Mouse (Mus musculus) macrophage (primary cell): Measurements from ENCODE around the gene Mier1. TPM values are rescaled to one million over a fixed set of nuclear protein-coding genes. Genes with fewer than 3 reads are reported as not detected.

Source experiments
- H3K27ac ChIP-seq: fragments of 350-480 bp; formaldehyde crosslinking; 2 replicates; pipeline ENCODE4 v1.9.0; 2021
- H3K36me3 ChIP-seq: fragments of 350-480 bp; formaldehyde crosslinking; 2 replicates; pipeline ENCODE4 v1.9.0; 2021; ENCODE audit errors: inconsistent target
- H3K4me3 ChIP-seq: fragments of 350-480 bp; formaldehyde crosslinking; 2 replicates; pipeline ENCODE4 v1.9.0; 2021; ENCODE audit errors: inconsistent target
- H3K79me2 ChIP-seq: fragments of 350-480 bp; formaldehyde crosslinking; 2 replicates; pipeline ENCODE4 v1.9.0; 2021; ENCODE audit errors: inconsistent target
- WGBS: methylation state at CpG from one replicate; pipeline ENCODE4 v1.1.7; 2026; ENCODE audit warnings: inconsistent platforms; ENCODE audit not compliant: missing documents; 5-methylcytosine and 5-hydroxymethylcytosine counted together
- polyA plus RNA-seq: library from polyadenylated mRNA; stranded (reverse); fragments of 250-400 nt; gene quantifications from 3 replicates; pipeline ENCODE4 v1.2.4, GENCODE M21; 2018; ENCODE audit warnings: inconsistent platforms
- total RNA-seq, 78 experiments: library from RNA; depleted of rRNA; stranded (reverse); fragments of 250-400 nt; gene quantifications; 1 replicate in 9 of 78; 2 replicates in 24 of 78; 3 replicates in 43 of 78; 4 replicates in 2 of 78; pipeline ENCODE4 v1.2.4; 2018; ENCODE audit warnings: inconsistent platforms in 56 of 78

Gene Mier1
- total RNA-seq (2018; cell fraction: chromatin; rRNA removed): 100 to 1,000 TPM; 110 to 381 (median 229) TPM
- 10 to 100 TPM; 35.9 to 60.5 (median 44.3) TPM for total RNA-seq (2018; cell fraction: cytosol; rRNA removed)
- total RNA-seq (2018; cell fraction: nucleus; rRNA removed): 100 to 1,000 TPM in 18 of 26 experiments, 10 to 100 TPM in 8; 71.2 to 256 (median 116) TPM
- polyA plus RNA-seq: 21.6 to 42.7 TPM (median 27.8 TPM) in 3 replicates

DNA sequence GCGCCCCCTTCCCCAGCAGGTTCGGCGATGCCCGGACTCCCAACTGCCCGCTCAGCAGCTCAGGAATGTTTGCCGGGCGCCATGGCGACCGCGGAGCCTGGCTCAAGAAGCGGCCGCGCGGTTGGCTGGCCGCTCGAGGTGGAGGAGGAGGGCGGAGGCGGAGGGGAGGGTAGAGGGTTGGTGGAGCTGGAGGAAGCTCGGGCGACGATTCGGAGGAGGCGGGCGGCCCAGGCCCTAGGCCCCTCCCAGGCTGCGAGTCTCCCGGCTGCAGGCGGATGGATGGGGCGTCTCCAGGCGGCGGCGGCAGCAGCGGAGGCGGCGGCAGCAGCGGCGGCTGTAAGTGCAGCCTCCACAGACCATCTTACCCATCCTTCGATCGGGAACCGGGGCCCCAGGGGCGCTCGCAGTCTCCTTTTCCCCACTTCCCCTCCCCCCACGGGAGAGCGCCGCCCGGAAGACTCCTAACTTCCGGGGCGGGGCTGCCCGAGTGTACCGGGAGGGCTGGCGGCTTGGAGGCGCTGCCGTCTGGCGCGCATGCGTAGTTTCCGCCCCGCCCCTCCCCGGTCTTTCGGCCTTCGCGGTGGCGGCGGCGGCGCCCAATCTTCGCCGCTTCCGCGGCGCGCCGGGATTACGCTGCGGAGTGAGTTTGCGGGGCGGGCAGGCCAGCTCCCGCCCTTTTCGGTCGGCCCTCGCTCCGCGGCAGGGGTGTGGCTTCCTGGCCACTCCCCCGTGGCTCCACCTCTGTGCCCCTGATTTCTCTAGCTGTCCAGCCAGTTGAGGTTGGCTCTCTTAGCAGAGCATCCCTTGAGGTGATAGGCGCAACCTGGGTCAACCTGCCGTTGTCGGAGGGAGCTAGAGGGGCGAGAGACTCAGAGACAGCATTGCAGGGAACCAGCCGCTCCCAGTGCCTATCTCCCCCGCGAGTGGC is at the start of gene Mier1, which contains the start of gene Wdr78:
Gene Mier1, plus strand, starts transcription at position 207 of the 928 bp plus-strand sequence.
Gene Wdr78, minus strand, starts transcription at position 372 of the 928 bp plus-strand sequence.
- Histone ChIP-seq H3K27ac (peak within 1 kb of the TSS; percentile 46), H3K79me2 (peaks cover 43% of the 10 kb centered on the region), H3K36me3 (0 out of 2 replicates have a peak, but pooled peaks cover 4% of the 10 kb centered on the region), H3K4me3 (peak within 1 kb of the TSS; percentile 93)
- under 1% methylated on average over 89 of the region's 90 CpGs for WGBS

GRCm38 (mm10) chr4:103064421-103064820 is 49.8 kb upstream of the Mier1 start:
- no peak overlapping the region for H3K4me3 ChIP-seq
- H3K79me2 ChIP-seq: no peaks in the 10 kb centered on the region
- WGBS: 92% methylated on average over 2 of the region's 2 CpGs
- H3K36me3 ChIP-seq: no peaks in the 10 kb centered on the region
- H3K27ac ChIP-seq: no peak overlapping the region

GRCm38 (mm10) chr4:103064976-103065375 is 49.2 kb upstream of the Mier1 start:
- Histone ChIP-seq H3K36me3 (no peaks in the 10 kb centered on the region), H3K27ac (no peak overlapping the region), H3K4me3 (no peak overlapping the region), H3K79me2 (no peaks in the 10 kb centered on the region)
- 61% methylated on average over 5 of the region's 5 CpGs for WGBS

DNA sequence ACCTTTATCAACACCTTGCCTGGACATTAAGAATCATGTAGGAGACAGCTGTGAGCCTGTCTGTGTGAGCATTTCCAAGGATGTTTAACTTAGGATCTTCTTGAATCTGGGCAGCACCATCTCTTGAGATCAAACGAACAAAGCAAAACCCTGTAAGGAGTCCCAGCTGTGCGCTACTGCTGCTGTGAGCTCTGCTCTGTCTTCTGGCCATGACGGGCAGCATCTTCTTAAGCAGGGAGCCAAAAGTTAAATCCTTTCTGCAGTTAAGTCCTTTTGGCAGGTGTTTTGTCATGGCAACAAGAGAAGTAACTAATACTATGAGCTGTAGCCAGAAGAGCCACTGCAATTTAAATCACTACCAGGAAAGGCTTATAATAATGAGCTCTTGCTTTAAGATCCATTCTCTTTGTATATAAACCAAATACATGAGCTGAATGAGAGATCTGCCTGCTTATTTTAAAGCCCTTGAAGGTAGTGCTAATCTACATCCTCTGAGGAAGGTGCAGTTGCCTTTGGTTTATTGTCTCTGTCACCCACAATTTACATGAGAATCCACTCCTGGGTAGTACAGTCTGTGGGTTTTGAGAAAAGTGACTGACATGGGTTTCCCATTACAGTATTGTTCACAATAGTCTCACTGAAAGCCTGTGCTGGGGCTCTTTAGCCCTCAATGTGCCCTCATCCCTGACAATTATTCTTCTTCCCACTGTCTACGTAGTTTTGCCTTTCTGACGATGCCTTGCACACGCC is 46.1 kb upstream of the Mier1 start:
- no peak overlapping the region for H3K27ac ChIP-seq
- no peaks in the 10 kb centered on the region for H3K36me3 ChIP-seq
- no peak overlapping the region for H3K4me3 ChIP-seq
- H3K79me2 ChIP-seq: no peaks in the 10 kb centered on the region
- WGBS: 93% methylated on average over 6 of the region's 6 CpGs

DNA sequence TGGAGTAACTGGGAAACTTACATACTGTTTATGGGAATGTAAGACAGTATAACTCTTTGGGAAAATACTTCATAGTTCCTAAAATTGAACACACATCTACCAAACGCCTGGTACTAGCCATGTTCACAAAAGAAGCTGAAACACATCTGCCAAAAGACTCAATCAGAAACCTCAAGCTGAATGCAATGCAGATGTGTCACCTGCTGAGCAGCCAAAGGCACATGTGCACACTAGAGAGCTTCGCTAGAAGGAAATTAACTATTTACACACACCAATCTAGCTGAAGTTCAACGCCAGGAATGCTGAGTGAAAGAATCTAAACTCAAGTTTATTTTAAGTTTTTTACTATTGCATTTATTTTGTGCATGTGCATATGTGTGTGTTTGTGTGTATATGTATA is 43.6 kb upstream of the Mier1 start:
- Histone ChIP-seq H3K27ac (no peak overlapping the region), H3K36me3 (no peaks in the 10 kb centered on the region), H3K4me3 (no peak overlapping the region), H3K79me2 (no peaks in the 10 kb centered on the region)
- 97% methylated on average over 3 of the region's 3 CpGs for WGBS

GRCm38 (mm10) chr4:103085237-103085636 is 29.0 kb upstream of the Mier1 start:
- H3K36me3 ChIP-seq: no peaks in the 10 kb centered on the region
- H3K27ac ChIP-seq: no peak overlapping the region
- no peaks in the 10 kb centered on the region for H3K79me2 ChIP-seq
- H3K4me3 ChIP-seq: no peak overlapping the region
- WGBS: 94% methylated on average over 5 of the region's 5 CpGs

GRCm38 (mm10) chr4:103095921-103096320 is 18.3 kb upstream of the Mier1 start:
- Histone ChIP-seq H3K36me3 (no peaks in the 10 kb centered on the region), H3K79me2 (no peaks in the 10 kb centered on the region), H3K4me3 (no peak overlapping the region), H3K27ac (no peak overlapping the region)
- WGBS: 84% methylated on average over 8 of the region's 8 CpGs

DNA sequence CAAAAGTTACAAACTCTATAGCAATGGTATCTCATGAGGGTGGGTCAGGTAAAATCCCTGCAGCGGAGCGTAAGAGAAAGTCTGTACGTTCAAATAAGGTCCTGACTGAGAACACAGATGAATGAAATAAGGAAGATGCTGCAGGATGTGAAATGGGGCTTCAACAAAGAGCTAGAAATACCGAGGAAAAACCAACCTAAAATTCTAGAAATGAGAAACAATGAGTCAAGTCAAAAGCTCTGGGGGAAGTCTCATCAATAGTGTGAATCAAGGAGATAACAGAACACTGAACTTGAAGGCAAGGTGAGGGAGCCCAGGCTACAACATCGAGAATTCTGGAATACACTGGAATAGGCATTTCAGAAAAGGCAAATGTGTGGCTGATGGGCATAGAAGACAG is 15.7 kb upstream of the Mier1 start:
- Histone ChIP-seq H3K27ac (no peak overlapping the region), H3K79me2 (no peaks in the 10 kb centered on the region), H3K4me3 (no peak overlapping the region), H3K36me3 (no peaks in the 10 kb centered on the region)
- WGBS: 84% methylated on average over 5 of the region's 5 CpGs

DNA sequence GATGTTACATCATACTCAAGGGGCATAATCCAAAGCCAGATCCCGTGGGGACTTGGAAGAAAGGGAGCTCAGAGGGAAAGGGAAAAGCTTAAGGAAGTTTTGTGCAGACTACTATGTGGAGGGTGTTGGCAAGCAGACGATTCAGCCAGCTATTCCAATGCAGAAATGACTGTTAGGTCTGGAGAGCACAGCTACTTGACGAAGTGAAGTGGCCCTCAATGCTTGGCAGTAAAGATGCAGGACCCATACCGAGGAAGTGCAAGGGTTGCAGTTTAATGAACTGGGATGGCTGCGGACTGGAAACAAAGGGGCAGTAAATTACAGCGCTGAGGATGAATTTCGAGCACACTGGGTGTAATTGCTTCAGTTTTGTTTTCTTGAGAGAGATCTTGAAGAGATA is 1.5 kb upstream of the Mier1 start:
- Histone ChIP-seq H3K79me2 (peaks cover 40% of the 10 kb centered on the region), H3K27ac (no peak overlapping the region), H3K36me3 (0 out of 2 replicates have a peak, but pooled peaks cover 4% of the 10 kb centered on the region), H3K4me3 (no peak overlapping the region)
- WGBS: 75% methylated on average over 7 of the region's 7 CpGs

DNA sequence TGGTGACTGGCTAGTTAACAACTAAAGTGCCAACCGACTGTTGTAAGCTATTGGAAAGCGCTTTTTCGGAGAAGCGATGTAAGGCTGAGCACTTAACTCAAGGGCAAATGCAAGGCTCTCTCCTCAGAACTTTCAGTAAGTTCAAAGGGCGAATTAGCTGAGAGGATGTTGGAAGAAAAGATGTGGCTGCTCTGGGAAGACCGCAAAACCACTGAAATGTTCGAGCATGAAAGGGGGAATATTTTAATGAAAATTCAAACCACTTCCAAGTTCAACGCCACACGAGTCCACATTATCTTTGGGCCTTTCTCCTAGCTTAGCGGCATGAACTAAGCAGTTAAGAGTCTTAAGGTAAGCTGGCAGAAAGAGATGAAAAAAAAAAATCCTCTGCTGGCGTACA is 788 bp upstream of the Mier1 start:
- H3K36me3 ChIP-seq: 0 out of 2 replicates have a peak, but pooled peaks cover 4% of the 10 kb centered on the region
- H3K27ac ChIP-seq: peak overlapping the region; percentile 39
- WGBS: 9% methylated on average over 11 of the region's 11 CpGs
- H3K4me3 ChIP-seq: peak overlapping the region; percentile 93
- peaks cover 43% of the 10 kb centered on the region for H3K79me2 ChIP-seq

GRCm38 (mm10) chr4:103118888-103119228 is 4.7 kb downstream of the Mier1 start:
- Histone ChIP-seq H3K36me3 (0 out of 2 replicates have a peak, but pooled peaks cover 4% of the 10 kb centered on the region), H3K27ac (no peak overlapping the region), H3K79me2 (peaks cover 73% of the 10 kb centered on the region), H3K4me3 (peak overlapping the region; percentile 28; the same call in 1 of the 2 replicates)
- WGBS: 7% methylated on average over 8 of the region's 15 CpGs

DNA sequence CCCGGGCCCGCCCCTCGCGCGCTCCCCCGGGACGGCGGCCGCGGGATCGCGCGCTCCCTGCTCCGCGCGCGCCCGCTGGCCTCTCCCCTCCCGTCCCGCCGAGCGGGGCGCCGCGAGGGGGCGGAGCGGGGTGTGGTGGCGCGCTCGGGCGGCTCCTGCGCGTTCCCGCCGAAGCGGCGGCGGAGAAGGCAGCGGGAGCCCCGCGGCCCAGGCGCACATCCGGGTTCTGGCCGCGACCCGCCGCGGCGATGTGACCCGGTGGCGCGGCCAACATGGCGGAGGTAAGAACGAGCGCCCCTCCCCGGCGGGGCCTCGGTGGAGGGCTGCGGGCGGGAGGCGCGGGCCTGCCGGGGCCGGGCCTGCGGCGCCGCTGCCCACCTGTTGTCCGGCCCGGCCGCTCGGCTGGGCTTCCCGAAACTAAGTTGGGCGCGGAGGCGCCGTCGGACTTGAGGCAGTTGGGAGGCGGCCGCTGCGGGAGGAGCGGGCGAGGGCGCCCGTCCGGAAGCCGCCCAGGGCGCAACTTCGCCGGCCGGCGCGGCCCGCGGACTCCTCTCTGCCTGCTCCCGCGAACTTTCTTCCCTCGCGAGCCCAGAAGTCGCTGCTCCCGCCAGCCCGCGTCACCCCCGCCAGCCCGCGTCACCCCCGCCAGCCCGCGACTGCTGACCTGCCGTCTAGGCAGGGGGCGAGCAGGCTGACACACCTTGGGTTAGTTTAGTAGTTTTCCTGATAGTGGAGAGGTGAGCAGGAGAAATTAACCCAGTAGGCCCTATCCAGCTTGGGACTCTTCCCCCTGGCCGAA is 5.2 kb downstream of the Mier1 start:
- WGBS: under 1% methylated on average over 84 of the region's 111 CpGs
- H3K36me3 ChIP-seq: 0 out of 2 replicates have a peak, but pooled peaks cover 4% of the 10 kb centered on the region

GRCm38 (mm10) chr4:103120028-103120384 is 5.8 kb downstream of the Mier1 start:
- Histone ChIP-seq H3K36me3 (0 out of 2 replicates have a peak, but pooled peaks cover 4% of the 10 kb centered on the region), H3K4me3 (peak overlapping the region; percentile 78), H3K79me2 (peaks cover 83% of the 10 kb centered on the region), H3K27ac (peak overlapping the region; percentile 73)
- WGBS: 2% methylated on average over 4 of the region's 4 CpGs

More for the DNA sequence above, 5.2 kb downstream of the Mier1 start:
- H3K79me2 ChIP-seq: peaks cover 79% of the 10 kb centered on the region
- H3K27ac ChIP-seq: peak overlapping the region; percentile 73
- peak overlapping the region; percentile 78 for H3K4me3 ChIP-seq

- peak overlapping the region; percentile 78 for H3K4me3 ChIP-seq
- WGBS: 0% methylated on average over 3 of the region's 3 CpGs
- H3K79me2 ChIP-seq: peaks cover 83% of the 10 kb centered on the region
- H3K27ac ChIP-seq: peak overlapping the region; percentile 73
- H3K36me3 ChIP-seq: 0 out of 2 replicates have a peak, but pooled peaks cover 4% of the 10 kb centered on the region
Observed at GRCm38 (mm10) chr4:103120395-103120794, 6.2 kb downstream of the Mier1 start.
